Mouse (Mus musculus): Measurements from ENCODE around the gene Dpagt1. TPM values are rescaled to one million over a fixed set of nuclear protein-coding genes. Genes with fewer than 3 reads are reported as not detected.
"Not testable (repeated sequence)": the region's sequence is repeated elsewhere in the genome, so short reads cannot be mapped to it uniquely, and the experiment has no call there.

The Dpagt1 gene
- total RNA-seq, 1 experiment from 2014 or later, result 4.4 TPM

DNA sequence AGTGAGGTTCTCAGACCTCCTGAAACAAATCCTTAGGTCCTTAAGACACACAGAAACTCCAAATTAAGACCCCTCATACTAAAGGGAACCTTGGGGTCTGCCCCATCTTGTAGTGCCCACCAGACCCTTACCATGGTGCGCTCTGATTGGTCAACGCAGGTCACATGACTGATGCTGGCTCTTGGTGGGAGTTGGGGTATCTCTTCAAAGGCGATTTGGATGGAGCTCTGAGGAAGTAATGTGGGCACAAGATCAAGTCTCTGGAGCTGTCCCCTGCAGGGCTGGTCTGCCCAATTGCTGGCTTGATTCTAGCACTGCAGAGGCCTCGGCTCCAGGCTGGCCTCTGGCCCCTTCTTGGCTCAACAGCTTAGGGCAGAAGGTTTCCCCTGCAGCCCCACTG lies 8.4 kb upstream of the Dpagt1 start:
- no peak for ATAC-seq (ENCODE audit: extremely low read depth, insufficient number of reproducible peaks, low FRiP score, poor library complexity, severe bottlenecking)

DNA sequence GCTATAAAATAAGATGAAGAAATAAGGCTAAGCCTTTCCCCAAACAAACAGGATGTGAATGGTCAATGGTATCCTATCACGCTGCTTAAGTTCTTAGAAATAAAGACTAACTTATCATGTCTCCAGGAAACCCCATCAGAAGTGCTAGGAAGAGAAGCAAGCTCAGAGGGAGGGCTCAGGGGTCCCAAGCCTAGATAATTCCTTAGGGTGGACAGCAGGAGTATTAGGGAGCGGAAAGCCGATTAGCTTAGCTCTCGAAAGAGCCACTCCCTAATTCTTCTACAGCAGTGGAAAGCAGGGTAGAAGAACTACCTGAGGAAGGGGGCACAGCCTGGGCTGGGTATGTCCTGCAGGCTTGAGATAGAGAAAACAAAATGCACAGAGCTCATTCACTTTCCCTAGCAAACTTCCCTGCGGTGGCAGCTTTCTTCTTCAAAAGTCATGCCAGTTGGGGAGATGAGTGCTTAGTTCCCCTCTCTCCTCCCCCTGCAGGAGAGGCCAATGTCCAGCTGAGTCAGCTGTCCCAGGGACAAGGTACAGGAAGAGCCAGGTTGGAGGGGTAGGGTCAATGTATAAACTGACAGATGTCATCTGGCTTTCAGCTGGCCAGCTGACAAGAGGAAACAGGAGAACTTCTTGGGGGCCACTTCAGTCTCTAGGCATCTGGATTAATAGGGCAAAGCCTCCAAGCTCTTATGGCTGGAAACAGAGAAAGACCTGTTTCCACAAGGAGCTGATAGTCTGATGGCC lies 7.6 kb upstream of the Dpagt1 start:
- no peak for ATAC-seq (ENCODE audit: extremely low read depth, insufficient number of reproducible peaks, low FRiP score, poor library complexity, severe bottlenecking)

DNA sequence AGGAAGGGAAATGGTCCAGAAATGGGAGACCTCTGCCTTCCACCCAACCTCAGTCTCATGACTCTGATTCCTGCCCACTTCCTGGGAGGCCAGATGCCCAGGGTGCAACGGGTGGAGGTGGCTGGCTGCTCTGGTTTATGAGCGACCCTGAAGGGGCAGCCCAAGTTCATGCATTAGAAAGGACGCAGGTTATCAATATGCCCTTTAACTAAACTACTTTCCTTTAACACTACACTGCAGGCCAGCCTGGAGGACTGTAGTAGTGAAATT lies 7.1 kb upstream of the Dpagt1 start:
- ATAC-seq (ENCODE audit: extremely low read depth, insufficient number of reproducible peaks, low FRiP score, poor library complexity, severe bottlenecking), result no peak

DNA sequence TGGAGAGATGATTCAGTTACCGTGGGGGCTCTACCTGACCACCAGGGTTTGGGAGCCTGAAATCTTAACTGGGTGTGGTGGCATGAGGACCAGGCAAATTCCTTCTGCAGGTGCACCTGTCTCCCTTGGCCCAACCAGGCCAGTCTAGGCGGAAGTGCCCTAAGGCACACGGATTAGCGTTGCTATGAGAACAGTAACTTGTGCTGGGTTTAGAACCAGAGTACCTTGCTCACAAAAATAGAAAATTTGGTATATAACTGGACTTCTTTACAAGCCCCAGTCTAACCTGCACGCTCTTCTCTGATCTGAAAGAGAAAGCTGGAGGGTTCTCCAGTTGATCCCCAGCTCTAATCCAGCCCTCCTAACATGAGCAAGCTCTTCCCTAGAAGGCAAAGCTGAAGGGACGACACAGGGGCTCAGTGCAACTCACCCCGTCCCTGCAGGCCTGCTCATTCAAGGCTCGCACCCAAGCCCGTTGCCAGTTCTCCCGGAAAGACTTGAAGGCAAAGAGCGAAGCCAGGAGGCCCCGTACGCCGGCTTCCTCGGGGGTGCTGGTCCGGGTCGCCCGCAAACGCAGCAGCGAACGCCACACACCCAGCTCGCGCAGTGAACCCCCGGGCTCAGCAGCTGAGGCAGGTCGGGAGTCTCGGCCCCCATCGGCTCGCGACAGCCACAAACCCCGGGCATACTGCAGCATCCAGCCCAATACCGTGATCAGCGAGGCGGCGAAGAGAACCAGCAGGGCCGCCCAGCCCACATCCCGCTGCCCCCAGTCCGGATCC lies 6.5 kb upstream of the Dpagt1 start:
- no peak for ATAC-seq (ENCODE audit: extremely low read depth, insufficient number of reproducible peaks, low FRiP score, poor library complexity, severe bottlenecking)

DNA sequence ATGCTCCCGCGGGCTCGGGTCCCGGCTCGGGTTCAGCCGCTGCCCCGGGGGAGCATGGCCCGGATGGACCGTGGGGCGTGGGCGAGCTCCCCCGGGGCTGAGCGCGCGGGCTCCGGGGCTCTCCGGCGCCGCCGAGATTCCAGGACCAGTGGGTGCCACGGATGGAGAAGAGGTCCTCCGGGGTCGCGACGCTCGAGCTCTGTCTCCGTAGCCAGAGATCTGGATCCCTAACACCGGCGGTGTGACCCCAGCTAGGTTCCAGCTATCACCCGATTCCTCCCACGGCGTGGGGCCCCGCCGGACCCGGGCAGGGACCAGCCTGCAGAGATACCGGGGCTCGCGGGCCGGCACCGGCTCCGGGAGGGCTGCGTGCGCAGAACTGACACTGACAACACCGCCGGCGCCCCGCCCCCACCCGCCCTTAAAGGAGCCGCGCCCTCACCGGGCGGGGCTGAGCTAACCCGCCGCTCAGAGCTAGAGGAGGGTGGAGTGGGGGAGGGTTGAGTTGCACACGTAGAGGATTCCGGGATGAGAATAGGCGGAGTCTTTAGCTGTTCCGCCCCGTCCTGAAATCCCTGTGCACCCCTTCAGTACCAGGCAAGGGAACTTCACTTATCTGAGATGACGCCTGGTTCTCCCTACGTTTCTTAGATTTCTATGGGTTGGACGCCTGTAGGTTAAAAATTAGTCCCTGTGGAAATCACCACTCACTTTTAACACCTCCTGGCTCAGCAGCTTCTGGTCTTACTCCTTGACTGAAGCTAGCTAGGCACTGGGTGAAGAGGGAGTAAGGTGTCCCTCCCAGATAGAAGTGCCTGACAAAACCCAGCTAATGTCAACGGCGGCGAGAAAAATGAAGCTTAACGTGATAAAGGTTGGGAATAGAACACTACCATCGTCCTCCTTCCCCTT lies 5.7 kb upstream of the Dpagt1 start, which contains the start of gene C2cd2l:
Gene C2cd2l, minus strand, starts transcription at position 399 of the 912 bp plus-strand sequence.
- ATAC-seq (ENCODE audit: extremely low read depth, insufficient number of reproducible peaks, low FRiP score, poor library complexity, severe bottlenecking), result peak; percentile 77

DNA sequence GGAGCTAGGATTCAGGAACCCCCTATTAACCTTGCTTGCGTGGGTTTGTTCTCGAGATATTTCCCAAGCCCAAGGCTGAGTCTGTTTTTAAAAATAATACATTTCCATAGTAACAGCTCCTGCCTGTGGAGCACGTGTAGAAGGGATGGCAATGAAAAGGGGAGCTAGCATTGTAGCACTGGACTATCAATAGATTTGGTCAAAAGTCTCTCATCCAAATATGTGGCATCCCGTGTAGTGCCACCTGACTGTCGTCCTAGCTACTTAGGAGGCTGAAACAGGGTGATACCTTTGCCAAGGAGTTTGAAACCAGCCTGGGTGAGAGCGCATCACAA lies 5.1 kb upstream of the Dpagt1 start:
- no peak for ATAC-seq (ENCODE audit: extremely low read depth, insufficient number of reproducible peaks, low FRiP score, poor library complexity, severe bottlenecking)

DNA sequence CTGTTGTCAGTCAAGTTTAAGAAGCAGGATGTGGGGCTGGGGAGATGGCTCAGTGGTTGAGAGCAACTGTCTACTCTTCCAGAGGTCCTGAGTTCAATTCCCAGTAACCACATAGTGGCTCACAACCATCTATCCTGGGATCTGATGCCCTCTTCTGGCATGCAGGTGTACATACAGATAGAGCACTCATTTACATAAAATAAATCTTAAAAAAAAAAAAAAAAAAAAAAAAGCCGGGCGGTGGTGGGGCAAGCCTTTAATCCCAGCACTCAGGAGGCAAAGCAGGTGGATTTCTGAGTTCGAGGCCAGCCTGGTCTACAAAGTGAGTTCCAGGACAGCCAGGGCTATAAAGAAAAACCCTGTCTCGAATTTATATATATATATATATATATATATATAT lies 2.2 kb upstream of the Dpagt1 start:
- ATAC-seq (ENCODE audit: extremely low read depth, insufficient number of reproducible peaks, low FRiP score, poor library complexity, severe bottlenecking), result not testable (repeated sequence)

DNA sequence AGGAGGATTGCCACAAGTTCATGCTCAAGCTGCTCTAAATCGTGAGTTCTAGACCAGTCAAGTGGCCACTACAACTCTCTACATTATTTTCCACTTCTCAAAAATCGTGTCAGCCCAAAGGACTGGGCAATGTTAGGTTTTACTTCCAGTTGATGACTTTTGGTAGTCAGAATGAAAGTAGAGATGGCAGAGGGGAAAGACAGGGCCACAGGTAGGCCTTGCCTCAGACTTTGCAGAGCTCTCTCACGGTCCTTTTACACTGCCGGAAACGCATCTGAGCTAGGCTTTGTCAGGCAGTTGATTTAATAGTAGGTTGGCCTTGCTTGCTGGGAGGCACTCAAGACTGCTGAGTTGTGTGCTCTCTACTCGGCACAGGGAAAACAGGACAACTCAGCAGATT lies 1.7 kb upstream of the Dpagt1 start:
- no peak for ATAC-seq (ENCODE audit: extremely low read depth, insufficient number of reproducible peaks, low FRiP score, poor library complexity, severe bottlenecking)

DNA sequence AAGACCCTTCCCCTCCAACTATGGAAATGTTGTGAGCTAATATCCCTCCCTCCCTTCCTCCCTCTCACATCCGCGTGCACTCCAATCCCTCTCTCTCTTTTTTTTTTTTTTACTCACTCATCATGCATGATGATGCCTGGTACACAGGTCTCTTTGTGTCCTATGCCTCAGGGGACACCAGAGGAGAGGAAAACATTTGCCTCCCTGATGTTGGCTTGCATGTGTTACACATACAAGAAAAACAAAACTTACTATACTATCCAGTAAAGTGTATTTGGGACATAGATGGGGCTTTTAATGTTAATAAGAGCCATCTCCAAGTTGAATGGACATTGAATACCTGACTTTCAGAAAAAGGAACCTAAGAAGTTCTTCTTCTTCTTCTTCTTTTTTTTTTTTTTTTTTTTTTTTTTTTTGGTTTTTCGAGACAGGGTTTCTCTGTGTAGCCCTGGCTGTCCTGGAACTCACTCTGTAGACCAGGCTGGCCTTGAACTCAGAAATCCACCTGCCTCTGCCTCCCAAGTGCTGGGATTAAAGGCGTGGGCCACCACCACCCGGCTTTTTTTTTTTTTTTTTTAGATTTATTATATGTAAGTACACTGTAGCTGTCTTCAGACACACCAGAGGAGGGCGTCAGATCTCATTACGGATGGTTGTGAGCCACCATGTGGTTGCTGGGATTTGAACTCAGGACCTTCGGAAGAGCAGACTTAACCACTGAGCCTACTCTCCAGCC lies 619 bp upstream of the Dpagt1 start:
- ATAC-seq (ENCODE audit: extremely low read depth, insufficient number of reproducible peaks, low FRiP score, poor library complexity, severe bottlenecking), result not testable (repeated sequence)

DNA sequence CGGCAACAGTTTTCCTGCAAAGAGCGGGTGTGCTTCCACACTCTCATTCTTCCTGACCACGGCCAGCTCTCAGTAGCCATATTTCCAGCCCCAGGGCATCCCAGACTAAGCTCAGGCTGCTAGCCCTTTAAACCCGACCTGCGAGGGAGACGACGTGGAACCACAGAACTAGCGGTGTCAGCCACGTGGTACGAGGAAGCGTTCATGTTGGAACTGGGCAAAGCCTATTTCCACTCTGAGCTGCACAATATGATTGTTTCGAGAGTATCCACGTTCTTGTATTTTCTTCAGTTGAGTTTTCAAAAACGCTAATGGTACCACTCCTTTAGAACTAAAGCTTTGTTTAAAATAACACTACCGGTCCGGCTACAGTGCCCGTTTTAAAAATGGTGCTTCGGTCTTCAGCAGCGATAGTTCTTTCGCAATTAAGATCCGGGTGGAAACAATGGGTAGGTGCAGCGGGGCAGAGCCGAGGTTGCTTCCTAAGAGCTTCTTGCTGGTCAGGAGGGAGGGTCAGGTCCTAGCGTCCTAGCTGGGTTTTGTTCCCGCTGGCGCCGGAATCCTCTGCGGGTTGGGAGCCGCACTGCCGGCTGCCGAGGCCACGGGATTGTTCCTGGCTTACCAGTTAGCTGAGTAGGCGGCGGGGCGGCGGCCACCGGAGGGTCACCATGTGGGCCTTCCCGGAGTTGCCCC lies 698 bp downstream of the Dpagt1 start:
- peak; percentile 78 for ATAC-seq (ENCODE audit: extremely low read depth, insufficient number of reproducible peaks, low FRiP score, poor library complexity, severe bottlenecking)

DNA sequence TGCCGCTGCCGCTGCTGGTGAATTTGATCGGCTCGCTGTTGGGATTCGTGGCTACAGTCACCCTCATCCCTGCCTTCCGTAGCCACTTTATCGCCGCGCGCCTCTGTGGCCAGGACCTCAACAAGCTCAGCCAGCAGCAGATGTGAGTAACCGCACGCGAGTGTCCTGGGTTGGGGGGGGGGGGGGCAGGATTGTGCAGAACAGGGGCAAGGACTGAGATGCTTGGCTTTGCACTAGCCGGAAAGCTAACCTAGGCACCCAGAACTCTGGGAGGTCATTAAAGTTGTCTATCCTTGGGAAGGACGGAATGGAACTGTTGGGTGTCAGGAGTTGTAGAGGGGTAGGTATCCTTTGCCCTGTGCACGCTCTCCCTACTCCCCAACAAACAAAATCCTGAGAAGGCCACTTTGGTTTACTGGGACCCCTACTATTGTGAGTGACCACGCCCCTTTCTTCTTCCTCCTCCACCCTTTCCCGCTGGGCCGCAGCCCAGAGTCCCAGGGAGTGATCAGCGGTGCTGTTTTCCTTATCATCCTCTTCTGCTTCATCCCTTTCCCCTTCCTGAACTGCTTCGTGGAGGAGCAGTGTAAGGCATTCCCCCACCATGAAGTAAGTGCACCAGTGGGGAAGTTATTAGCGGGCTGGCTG lies 1.4 kb downstream of the Dpagt1 start:
- ATAC-seq (ENCODE audit: extremely low read depth, insufficient number of reproducible peaks, low FRiP score, poor library complexity, severe bottlenecking), result no peak

DNA sequence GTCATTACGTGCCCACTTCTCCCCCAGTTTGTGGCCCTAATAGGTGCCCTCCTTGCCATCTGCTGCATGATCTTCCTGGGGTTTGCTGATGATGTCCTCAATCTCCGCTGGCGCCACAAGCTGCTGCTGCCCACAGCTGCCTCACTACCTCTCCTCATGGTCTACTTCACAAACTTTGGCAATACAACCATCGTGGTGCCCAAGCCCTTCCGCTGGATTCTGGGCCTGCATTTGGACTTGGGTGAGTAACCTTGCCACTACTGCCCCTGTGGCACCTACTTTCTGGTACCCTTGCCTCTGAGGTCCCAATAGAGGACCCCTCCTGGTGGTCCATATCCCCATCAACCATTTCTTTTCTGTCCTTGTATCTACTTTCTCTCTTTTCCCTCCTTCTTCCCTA lies 2.1 kb downstream of the Dpagt1 start:
- ATAC-seq (ENCODE audit: extremely low read depth, insufficient number of reproducible peaks, low FRiP score, poor library complexity, severe bottlenecking), result no peak

DNA sequence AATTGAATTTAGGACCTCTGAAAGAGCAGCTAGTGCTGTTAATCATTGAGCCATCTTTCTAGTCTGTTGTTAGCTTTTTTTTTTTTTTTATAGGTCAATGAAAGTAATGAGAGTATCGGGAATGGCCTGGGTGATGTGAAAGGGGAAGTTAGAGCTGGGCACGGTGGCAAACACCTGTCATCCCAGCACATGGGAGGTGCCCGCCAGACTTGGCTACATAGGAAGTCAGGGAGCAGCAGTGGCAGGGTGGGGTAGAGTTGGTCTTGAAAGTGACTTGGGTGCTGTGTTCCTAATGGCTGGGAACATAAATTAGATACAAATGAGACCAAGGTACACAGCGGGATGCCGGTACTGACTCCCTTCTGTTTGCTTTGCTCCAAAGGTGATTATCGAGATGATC lies 4.9 kb downstream of the Dpagt1 start:
- ATAC-seq (ENCODE audit: extremely low read depth, insufficient number of reproducible peaks, low FRiP score, poor library complexity, severe bottlenecking), result no peak

DNA sequence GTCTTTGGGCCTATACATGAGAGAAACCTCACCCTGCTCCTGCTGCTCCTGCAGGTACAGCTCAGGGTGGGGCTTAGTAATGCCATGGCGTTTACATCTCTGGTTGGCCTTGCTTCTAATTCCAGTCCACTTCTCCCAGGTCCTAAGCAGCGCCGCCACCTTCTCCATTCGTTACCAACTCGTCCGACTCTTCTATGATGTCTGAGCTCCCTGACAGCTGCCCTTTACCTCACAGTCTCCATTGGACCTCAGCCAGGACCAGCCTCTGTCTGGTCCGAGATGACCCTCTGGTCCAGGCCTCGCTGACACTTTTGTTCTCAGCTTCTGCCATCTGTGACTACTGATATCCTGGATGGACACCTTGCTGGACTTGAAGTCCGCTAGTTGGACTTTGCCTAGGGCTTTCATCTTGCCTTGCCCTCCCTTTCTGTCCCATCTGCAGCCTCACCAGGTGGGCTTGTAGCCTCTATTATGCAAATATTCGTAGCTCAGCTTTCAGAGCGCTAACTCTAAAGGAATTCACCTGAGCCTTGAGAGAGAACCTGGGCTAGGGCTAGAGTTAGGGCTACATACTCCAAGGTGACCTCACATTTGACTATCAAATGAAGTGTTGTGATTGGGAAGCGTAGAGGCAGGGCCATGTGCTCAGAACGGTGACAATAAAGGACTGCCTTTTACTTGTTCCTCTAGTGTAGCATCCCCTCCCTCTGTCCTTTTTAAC lies 7.3 kb downstream of the Dpagt1 start:
- ATAC-seq (ENCODE audit: extremely low read depth, insufficient number of reproducible peaks, low FRiP score, poor library complexity, severe bottlenecking), result no peak

DNA sequence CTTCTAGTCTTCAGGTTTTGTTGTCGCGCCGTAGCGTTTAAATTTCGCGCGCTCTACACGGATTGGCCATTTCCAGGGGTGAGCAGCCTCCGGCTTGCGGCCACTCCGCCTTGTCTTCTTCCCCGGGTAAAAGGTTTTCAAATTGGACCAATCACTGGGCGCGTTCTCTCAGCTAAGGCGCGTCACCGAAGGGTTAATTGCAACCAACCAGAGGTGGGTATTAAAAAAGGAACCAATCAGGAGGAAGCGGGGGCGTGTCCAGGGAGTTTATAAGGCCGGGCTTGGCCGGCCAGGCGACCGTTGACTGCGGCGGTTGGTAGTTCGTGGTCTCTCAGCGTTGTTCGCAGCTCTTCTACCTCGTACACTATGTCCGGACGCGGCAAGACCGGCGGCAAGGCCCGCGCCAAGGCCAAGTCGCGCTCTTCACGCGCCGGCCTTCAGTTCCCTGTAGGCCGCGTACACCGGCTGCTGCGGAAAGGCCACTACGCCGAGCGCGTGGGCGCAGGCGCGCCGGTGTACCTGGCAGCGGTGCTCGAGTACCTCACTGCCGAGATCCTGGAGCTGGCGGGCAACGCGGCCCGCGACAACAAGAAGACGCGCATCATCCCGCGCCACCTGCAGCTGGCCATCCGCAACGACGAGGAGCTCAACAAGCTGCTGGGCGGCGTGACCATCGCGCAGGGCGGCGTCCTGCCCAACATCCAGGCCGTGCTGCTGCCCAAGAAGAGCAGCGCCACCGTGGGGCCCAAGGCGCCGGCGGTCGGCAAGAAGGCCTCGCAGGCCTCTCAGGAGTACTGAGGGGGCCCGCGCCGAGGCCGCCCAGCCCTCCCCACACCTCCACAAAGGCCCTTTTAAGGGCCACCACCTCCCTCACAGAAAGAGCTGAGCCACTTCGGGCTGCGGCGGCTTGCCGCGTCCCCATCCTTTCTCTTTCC lies 8.8 kb downstream of the Dpagt1 start, which contains the start of gene H2afx:
Gene H2afx, plus strand, starts transcription at position 299 of the 935 bp plus-strand sequence.
- ATAC-seq (ENCODE audit: extremely low read depth, insufficient number of reproducible peaks, low FRiP score, poor library complexity, severe bottlenecking), result peak; percentile 96

DNA sequence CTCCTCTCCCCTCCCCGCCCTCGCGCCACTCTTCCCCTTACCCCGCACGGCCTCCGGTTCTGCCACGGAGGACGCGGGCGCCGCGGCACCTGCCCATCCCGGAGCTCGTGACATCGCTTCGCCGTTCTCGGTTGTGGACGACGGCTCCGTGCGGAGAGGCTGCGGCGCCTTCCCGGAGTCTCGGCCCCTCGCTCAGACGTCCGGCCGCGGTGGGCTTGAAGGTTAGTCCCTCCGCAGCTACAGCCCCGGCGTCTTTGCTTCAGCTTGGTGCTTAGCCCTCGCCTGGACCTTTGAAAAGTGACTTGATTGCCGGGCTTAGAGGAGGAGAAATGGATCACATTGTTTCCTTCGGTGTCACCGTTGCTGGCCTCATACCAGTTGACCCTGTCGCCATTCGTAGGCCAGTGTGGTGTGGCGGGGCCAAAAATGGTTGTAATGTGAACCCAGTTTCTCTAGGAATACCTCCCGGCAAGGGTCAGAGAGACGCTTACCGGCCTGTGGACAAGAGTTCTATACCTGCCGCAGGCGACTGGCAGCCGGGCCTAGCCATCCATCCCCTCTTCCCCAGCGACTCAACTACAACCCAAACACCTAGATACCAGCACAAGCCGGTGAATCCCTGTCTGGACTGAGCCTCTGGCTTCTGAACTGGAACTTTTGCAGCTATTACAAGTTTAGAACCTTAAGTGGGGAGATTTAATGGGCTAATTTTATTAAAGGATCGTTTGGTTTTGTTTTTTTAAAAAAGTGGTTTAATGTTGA lies 9.7 kb downstream of the Dpagt1 start:
- no peak for ATAC-seq (ENCODE audit: extremely low read depth, insufficient number of reproducible peaks, low FRiP score, poor library complexity, severe bottlenecking)

Measured in neutrophil, adult 5-6 weeks (primary cell).